Mouse (Mus musculus) adrenal gland, postnatal 36 days (tissue): ENCODE results near the gene Olfr309. TPM values are rescaled to one million over a fixed set of nuclear protein-coding genes. Genes with fewer than 3 reads are reported as not detected.
"Not testable (repeated sequence)": the region's sequence is repeated elsewhere in the genome, so short reads cannot be mapped to it uniquely, and the experiment has no call there.

Experiments
- DNase-seq, 2 experiments: peaks; one replicate each; pipeline ENCODE4 v3.0.0; 2021; ENCODE audit warnings: mixed read lengths in 1 of 2
- long read RNA-seq, 2 experiments: library from polyadenylated mRNA; stranded (forward); transcript quantifications; one replicate each; pipeline ENCODE4 v2.0.0; 2021; ENCODE audit warnings: borderline sequencing depth in 2 of 2
- microRNA-seq: library from miRNA; unstranded; fragments of <30 nt; microRNA quantifications from one replicate; pipeline ENCODE4 v1.2.0, GENCODE M21; 2021
- total RNA-seq, 2 experiments: library from RNA; stranded (reverse); gene quantifications; 2 replicates each; pipeline ENCODE4 v1.2.3; 2021

The Olfr309 gene
- not detected for total RNA-seq
- long read RNA-seq, experiment 1 = 0 reads
- long read RNA-seq, experiment 2 = 0 reads

DNA sequence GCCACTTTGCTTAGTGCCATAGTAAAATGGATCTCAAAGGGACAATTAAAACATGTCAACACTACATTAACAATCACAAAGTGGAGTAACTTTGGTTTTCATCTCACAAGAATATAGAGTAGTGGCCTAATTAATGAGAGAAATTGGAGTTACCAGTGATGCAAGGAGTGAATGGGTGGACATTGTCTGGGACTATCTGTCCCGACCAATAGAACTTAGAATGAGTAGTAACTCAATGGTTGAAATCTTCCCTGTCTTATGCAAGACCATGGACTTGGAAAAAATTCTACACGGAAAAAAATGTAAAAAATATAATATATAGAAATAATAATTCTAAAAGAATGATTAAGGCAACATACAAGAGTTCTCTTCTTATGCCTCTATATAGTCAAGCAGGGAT is at the start of gene Olfr309:
Olfr309 (minus strand) TSS at position 101 of the 400 bp plus-strand sequence.
- no peak for DNase-seq

- DNase-seq = not testable (repeated sequence)
These were observed 32.8 kb upstream of the Olfr309 start for GRCm38 (mm10) chr7:86346296-86346695.

DNA sequence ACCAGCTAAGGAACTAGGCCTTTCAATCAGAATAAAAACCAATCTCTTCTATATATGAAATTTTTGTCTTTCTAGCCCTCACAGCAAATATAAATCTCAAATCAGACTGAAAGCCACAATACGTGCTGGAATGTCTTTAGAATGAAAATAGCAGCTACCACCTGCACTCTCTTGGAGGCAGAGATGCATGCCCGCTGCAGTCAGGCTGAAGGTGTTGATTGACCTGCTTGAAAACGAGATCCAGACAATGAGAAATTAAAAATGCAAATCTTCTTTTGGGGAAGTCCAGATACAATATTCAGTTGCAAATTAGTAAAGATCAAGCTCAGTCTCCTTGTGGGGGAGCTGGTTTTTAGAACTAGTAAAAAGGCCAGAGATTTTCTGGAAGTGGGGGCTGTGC is 30.7 kb upstream of the Olfr309 start:
- no peak for DNase-seq

GRCm38 (mm10) chr7:86342881-86343565 is 29.5 kb upstream of the Olfr309 start:
- no peak for DNase-seq

DNA sequence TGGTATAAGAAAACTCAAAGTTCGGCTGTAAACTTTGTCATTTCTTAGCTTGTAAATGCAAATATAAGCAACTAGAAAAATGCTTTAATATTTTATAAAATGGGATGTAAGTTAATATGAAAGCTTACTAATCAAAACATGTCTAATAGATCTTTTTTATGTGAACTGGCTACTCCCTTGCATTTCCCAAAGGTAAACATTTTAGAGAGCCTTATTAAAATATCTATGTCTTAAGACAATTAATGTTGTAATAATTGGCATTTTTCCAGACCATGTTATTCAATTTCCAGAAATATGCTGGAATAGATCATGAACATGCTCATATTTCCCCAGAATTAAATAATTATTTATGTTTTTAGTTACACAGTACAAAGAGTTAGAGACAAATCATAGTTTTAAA is 24.0 kb upstream of the Olfr309 start, which contains the start of gene Olfr307:
Olfr307 (minus strand) TSS at position 101 of the 400 bp plus-strand sequence.
- DNase-seq = no peak

- DNase-seq = no peak
These were observed 12.0 kb upstream of the Olfr309 start, which contains the start of gene Olfr308 for GRCm38 (mm10) chr7:86325530-86325929. Gene Olfr308, minus strand, starts transcription at chr7:86325630.

GRCm38 (mm10) chr7:86321323-86321722 is 7.8 kb upstream of the Olfr309 start:
- no peak for DNase-seq

DNA sequence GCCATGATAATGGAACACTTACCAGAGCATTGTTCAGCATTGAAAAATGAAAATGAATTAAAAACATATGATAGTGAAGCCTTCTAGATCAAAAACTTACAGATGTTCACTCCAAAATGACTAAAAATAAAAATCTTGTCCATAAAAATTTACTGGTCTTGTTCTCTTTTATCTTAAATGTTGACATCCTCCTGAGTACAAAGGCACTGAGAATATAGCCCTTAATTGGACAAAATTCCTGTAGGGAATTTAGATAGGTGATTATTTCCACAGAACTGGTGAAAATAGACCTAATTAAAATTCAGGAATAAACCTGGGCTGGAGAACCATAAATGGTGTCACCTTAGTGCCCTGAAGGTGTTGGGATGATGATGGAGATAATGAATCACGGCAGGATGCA is 36.4 kb downstream of the Olfr309 start, which contains the start of gene Olfr310:
Olfr310 (minus strand) TSS at position 101 of the 400 bp plus-strand sequence.
- DNase-seq = no peak

Small RNAs within 50 kb of the gene (microRNA-seq; reads per million reads assigned to microRNA genes)
- not detected for gene Gm23192

Other genes with a start within 250 kb of the Olfr309 start
- gene Vmn2r75, start 141.9 kb downstream of the Olfr309 start, total RNA-seq = not detected
- gene Vmn2r76, start 67.4 kb downstream of the Olfr309 start, total RNA-seq = not detected
- gene Olfr310, start 36.5 kb downstream of the Olfr309 start, total RNA-seq = not detected
- not detected for gene Olfr308, start 11.9 kb upstream of the Olfr309 start, total RNA-seq
- gene Olfr307, start 23.9 kb upstream of the Olfr309 start, total RNA-seq = not detected
- gene Olfr305, start 53.2 kb upstream of the Olfr309 start, total RNA-seq = not detected
- gene Olfr304, start 73.0 kb upstream of the Olfr309 start, total RNA-seq = not detected
- gene Olfr303, start 84.1 kb upstream of the Olfr309 start, total RNA-seq = not detected
- not detected for gene Olfr301, start 90.1 kb upstream of the Olfr309 start, total RNA-seq
- not detected for gene Olfr299, start 146.2 kb upstream of the Olfr309 start, total RNA-seq
- not detected for gene Olfr298, start 178.8 kb upstream of the Olfr309 start, total RNA-seq
- gene Olfr297, start 206.3 kb upstream of the Olfr309 start, total RNA-seq = not detected